Mouse (Mus musculus): ENCODE measurements at regions not wholly inside any gene's neighbourhood (a gene's known extent, or its start where the extent isn't known, plus 50 kb on each side); places are given as distances from the start of the nearest gene placed in this dataset.

DNA sequence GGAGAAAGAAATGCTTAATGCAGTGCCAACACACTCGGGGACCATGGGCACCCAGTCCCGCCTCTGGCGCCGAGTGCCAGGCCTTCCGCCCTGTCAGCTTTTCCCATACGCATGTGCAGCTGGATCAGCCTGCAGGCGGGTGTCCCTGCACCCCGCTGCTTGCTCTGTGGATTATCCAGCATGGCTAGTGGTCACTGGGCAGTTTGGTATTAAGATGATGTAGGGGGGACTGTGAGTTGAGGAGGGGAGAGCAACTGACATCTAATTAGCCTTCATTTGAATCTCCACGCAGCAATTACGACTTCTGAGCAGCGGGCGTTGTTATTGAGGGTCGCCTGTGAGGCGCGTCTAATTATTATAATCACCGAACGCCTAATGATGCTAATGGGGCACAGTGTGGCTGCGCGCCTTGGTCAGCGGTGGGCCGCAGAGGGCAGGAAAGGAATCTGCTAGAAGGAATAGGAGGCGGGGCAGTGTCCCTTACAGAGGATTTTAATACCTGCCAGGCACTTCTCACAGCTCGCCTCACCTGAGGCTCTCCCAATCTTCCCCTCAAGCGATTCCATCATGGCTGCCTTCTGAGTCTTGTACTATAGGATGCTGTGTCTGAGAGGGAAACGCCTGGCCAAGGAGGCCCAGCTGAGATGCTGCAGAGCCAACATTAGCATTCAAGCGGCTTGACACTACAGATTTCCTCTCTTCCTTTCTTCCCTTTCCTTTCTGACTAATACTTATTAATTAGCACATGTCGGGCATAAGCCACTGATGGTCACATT, 116.3 kb downstream of the Cyld start:
- no peak for TF ChIP-seq CTCF (IDR thresholded peaks at IDR 0.05; ENCODE audit: low read depth)
- no peak for TF ChIP-seq EP300 (IDR thresholded peaks at IDR 0.05; ENCODE audit: low read depth)

Data from liver, postnatal 0 days (tissue).